Comparison of ENCODE assay signal across 8 mouse cellular contexts in genomic region chr11:61494129-61494997, GRCm38 (mm10). TPM values are rescaled to one million over a fixed set of nuclear protein-coding genes. Genes with fewer than 3 reads are reported as not detected.
DNase-seq lines count a peak whose midpoint lies in the region; ATAC-seq lines count a peak whose summit lies in the region.

Gene Mapk7, minus strand, starts transcription at chr11:61494406.

- H3K36me3 ChIP-seq in heart, embryonic 14.5 days (ENCODE audit: control insufficient read depth, insufficient read depth, low read length), result peaks cover 33% of the 10 kb centered on the region
- H3K36me3 ChIP-seq in liver, embryonic 15.5 days (replicated peaks), result peaks cover 26% of the 10 kb centered on the region
- peaks cover 33% of the 10 kb centered on the region for H3K36me3 ChIP-seq in neural tube, embryonic 12.5 days

- H3K27ac ChIP-seq in heart, embryonic 14.5 days (replicated peaks in 1 of 2; ENCODE audit: control insufficient read depth in 1 of 2, insufficient read depth in 1 of 2, low read depth in 2 of 2, low read length in 2 of 2), result peak within 1 kb of the TSS; percentile 85 to 86
- H3K27ac ChIP-seq in liver, embryonic 15.5 days (replicated peaks), result peak within 1 kb of the TSS; percentile 75
- H3K27ac ChIP-seq in neural tube, embryonic 12.5 days, result peak within 1 kb of the TSS; percentile 71

- under 1% methylated on average over 61 of the region's 62 CpGs for WGBS in heart, embryonic 14.5 days
- under 1% methylated on average over 61 of the region's 62 CpGs for WGBS in liver, embryonic 15.5 days (ENCODE audit: insufficient replicate concordance)
- WGBS in neural tube, embryonic 12.5 days, result under 1% methylated on average over 62 of the region's 62 CpGs

- H3K4me3 ChIP-seq in heart, embryonic 14.5 days (ENCODE audit: control insufficient read depth in 1 of 2, insufficient read depth in 1 of 2, low read depth in 1 of 2, low read length in 2 of 2), result peak within 1 kb of the TSS; percentile 66
- H3K4me3 ChIP-seq in liver, embryonic 15.5 days (replicated peaks), result peak within 1 kb of the TSS; percentile 84
- H3K4me3 ChIP-seq in neural tube, embryonic 12.5 days, result peak within 1 kb of the TSS; percentile 67

- H3K27me3 ChIP-seq in heart, embryonic 14.5 days (ENCODE audit: control insufficient read depth, insufficient read depth, low read length), result no peaks in the 10 kb centered on the region
- no peaks in the 10 kb centered on the region for H3K27me3 ChIP-seq in liver, embryonic 15.5 days
- no peaks in the 10 kb centered on the region for H3K27me3 ChIP-seq in neural tube, embryonic 12.5 days (replicated peaks)

- H3K9ac ChIP-seq in heart, embryonic 14.5 days (ENCODE audit: low read length), result peak within 1 kb of the TSS; percentile 84
- H3K9ac ChIP-seq in liver, embryonic 15.5 days, result peak within 1 kb of the TSS; percentile 79
- H3K9ac ChIP-seq in neural tube, embryonic 12.5 days, result peak within 1 kb of the TSS; percentile 78

- no peaks in the 10 kb centered on the region for H3K9me3 ChIP-seq in heart, embryonic 14.5 days (ENCODE audit: control insufficient read depth, low read length)
- no peaks in the 10 kb centered on the region for H3K9me3 ChIP-seq in liver, embryonic 15.5 days (replicated peaks)
- no peaks in the 10 kb centered on the region for H3K9me3 ChIP-seq in neural tube, embryonic 12.5 days

- peaks cover 8 to 15% of the 10 kb centered on the region in 2 experiments for H3K4me1 ChIP-seq in heart, embryonic 14.5 days (ENCODE audit: control insufficient read depth in 2 of 2, insufficient read depth in 2 of 2, low read length in 2 of 2)
- H3K4me1 ChIP-seq in liver, embryonic 15.5 days (replicated peaks), result peaks cover 24% of the 10 kb centered on the region
- peaks cover 23% of the 10 kb centered on the region for H3K4me1 ChIP-seq in neural tube, embryonic 12.5 days

- peak within 1 kb of the TSS; percentile 71 for H3K4me2 ChIP-seq in heart, embryonic 14.5 days (ENCODE audit: low read length)
- H3K4me2 ChIP-seq in liver, embryonic 15.5 days, result peak within 1 kb of the TSS; percentile 97
- peak within 1 kb of the TSS; percentile 69 for H3K4me2 ChIP-seq in neural tube, embryonic 12.5 days (replicated peaks)

- peak; percentile 94 for ATAC-seq in heart, embryonic 14.5 days (ENCODE audit: insufficient number of reproducible peaks, insufficient read depth, low FRiP score, low read depth)
- ATAC-seq in liver, embryonic 15.5 days (ENCODE audit: insufficient read depth), result peak; percentile 97
- ATAC-seq in neural tube, embryonic 12.5 days (ENCODE audit: low FRiP score, low read depth), result peak; percentile 97

- peak; percentile 92 for DNase-seq in CD8-positive naive resting alpha-beta T cell, adult 2 months (ENCODE audit: low read depth in 2 of 2, low spot score in 2 of 2)
- DNase-seq in c-Kit-negative CD71-positive TER-119-positive erythroid progenitor cells, embryonic 14.5 days (ENCODE audit: low read depth, low spot score), result peak; percentile 92
- peak; percentile 99 for DNase-seq in fibroblast of lung, adult 2 months (ENCODE audit: low read depth)
- peak; percentile 99 for DNase-seq in kidney, postnatal 14 days
- DNase-seq in telencephalon, adult 2 months (ENCODE audit: low read depth, low spot score), result peak; percentile 98

RNA-seq across cellular contexts. Expression of gene Mapk7, which starts in this region (rescaled TPM):
- 18.6 and 23.2 TPM in 2 replicates for polyA plus RNA-seq in heart, embryonic 14.5 days (2014; fragmentation: Nextera tagmentation; extraction: Ambion mirVana)
- polyA plus RNA-seq in liver, embryonic 15.5 days (2015; fragmentation: Nextera tagmentation; extraction: Ambion mirVana), result 7.4 and 8.7 TPM in 2 replicates
- 93.7 and 95.6 TPM in 2 replicates for polyA plus RNA-seq in neural tube, embryonic 12.5 days (2016; fragmentation: Nextera tagmentation; extraction: Ambion mirVana)

Comparison
In these comparisons a context has a peak if more than half of its experiments do, and no peak if none do; other contexts are left out.
1. Peak in every context shown above with its lines: DNase-seq, ATAC-seq, H3K4me3 ChIP-seq and H3K27ac ChIP-seq.